Mouse (Mus musculus) c-Kit-positive CD71-positive TER-119-positive erythroid progenitor cells, embryonic 14.5 days (primary cell): Measurements from ENCODE around the gene Polm.
"Not testable (repeated sequence)": the region's sequence is repeated elsewhere in the genome, so short reads cannot be mapped to it uniquely, and the experiment has no call there.

ENCODE experiments used
- DNase-seq: peaks from one replicate; pipeline ENCODE4 v3.0.0-alpha.2; 2013; ENCODE audit warnings: low spot score

Gene Polm

GRCm38 (mm10) chr11:5855481-5855880, 17.7 kb upstream of the Polm start:
- no peak for DNase-seq

- no peak for DNase-seq
Measured at GRCm38 (mm10) chr11:5852314-5852713, 14.5 kb upstream of the Polm start.

- DNase-seq, result no peak
Measured at GRCm38 (mm10) chr11:5851021-5851736, 13.4 kb upstream of the Polm start.

DNA sequence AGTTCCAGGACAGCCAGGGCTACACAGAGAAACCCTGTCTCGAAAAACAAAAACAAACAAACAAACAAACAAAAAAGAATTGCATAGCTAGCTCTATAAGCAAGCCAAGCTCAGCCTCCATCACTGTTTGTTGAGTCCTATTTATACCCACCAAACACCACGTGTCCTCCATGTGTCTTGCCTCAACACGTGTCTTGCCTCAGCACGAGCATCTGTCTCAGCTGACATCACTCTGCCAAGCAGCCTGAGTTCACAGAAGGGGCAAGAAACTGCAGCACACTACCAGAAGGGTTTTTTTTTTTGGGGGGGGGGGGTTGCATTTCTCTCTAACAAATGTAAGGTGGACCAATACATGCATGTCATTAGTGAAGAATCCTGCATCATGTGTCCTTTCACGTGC, 12.6 kb upstream of the Polm start:
- no peak for DNase-seq

DNA sequence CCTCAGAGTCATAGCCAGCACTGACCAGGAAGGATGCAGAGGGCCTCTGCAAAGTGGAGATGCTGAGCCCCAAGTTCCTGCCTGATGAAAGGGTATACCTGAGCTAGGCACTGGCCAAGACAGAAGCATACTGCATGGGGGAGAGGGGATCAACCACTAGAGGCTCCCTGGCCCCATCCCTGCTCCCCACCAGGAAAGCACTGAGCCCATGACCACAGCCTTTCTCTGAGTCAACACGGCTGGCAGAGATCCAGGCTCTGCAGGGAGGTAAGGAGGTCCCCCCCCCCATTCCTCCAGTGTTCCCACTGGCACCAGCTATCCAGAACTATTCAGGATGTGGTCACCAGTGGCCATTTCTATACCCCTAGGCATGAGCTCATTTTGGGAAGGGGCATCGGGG, 11.5 kb upstream of the Polm start:
- no peak for DNase-seq

GRCm38 (mm10) chr11:5848741-5849140, 10.9 kb upstream of the Polm start:
- no peak for DNase-seq

- DNase-seq, result no peak
Measured at GRCm38 (mm10) chr11:5846639-5847345, 9.0 kb upstream of the Polm start.

DNA sequence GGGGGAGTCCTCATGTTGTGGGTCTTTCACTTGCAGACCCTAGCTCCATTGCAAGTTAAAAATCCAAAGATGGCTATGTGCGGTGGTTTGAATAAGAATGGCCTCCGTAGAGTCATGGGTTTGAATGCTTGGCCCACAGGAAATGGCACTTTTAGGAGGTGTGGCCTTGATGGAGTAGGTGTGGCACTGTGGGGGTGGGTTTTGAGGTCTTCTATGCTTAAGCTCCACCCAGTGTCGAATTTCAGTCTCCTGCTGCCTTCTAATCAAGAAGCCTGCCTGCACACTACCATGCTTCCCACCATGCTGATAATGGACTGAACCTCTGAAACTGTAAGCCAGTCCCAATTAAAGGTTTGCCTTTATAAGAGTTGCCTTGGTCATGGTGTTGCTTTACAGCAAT, 5.3 kb upstream of the Polm start:
- no peak for DNase-seq

DNA sequence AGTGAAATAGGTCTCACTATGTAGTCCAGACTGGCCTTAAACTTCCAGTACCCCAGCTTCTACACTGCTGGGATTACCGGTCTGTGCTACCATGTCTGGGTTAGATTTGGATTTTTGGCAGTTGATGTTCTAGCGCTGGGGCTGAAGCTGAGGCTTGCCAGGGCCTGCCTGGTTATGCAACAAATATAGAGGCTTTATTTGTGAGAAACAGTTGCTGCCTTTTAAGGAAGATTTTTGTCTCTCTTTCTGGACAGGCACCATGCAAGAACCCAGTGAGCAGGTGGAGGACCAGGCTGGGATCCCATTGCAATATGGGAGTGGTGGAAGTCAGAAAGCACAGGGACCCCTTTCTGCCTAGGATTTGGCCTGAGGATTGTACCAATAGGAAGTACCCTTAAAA, 3.9 kb upstream of the Polm start:
- no peak for DNase-seq

- no peak for DNase-seq
Measured at GRCm38 (mm10) chr11:5840346-5840745, 2.5 kb upstream of the Polm start.

GRCm38 (mm10) chr11:5836126-5836525, 1.7 kb downstream of the Polm start:
- DNase-seq, result no peak

DNA sequence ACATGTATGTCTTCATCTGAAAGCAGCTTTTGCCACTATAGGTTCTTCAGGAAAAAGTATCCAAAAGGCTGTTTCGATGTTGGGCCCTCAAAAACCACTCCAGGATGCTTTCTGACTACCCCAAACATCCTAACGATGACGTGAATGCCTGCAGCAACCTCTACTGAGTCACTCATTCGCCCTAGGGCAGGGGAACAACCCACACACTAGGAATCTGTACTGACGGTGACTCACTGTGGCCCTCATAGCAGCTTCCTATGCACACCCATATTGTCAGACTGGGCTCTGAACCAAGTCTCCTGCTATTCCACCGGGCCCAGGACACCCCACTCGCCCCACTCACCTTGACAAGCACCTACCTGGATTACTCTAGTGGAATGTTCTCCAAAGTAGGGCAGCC, 2.8 kb downstream of the Polm start:
- DNase-seq, result no peak

DNA sequence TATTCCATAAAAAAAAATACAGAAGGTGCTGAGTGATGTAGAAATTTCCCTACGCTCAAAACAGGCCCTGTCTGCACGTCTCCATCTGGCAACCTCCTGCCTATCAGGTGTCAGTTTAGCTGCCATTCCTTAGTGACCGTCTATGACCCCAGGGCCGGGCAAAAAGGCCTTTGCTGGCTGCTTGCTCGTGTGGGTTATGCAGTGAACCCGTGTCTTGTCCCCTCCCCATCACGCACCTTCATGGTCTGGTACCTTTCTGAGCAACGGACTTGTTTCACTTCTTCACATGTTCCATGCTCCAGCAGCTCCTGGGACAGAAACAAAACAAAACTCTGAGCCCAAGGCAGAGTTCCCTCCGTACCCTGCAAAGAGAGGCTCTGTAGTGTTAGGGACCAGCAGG, 3.3 kb downstream of the Polm start:
- DNase-seq, result no peak

DNA sequence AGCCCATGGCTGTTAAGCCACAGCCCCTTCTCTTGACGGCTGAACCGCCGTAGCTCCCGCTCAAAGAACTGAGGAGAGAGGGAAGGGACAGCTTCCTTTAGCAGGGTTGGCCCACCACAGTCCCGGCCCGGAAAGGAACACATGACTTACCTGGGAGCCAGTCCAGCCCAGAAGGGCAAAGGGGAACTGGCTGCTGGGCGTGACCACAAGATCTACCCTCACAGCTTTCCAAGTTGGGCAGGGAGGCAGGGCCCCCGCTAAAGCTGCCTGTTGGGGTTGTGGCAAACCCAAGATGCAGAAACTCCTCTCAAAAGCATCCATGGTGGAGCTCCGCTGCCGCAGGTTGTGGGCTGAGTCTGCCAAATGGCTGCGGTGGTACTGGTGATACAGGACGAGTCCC, 8.5 kb downstream of the Polm start:
- DNase-seq, result no peak

- no peak for DNase-seq
Measured at GRCm38 (mm10) chr11:5828509-5829191, 9.2 kb downstream of the Polm start.

GRCm38 (mm10) chr11:5827931-5828330, 9.9 kb downstream of the Polm start:
- no peak for DNase-seq

GRCm38 (mm10) chr11:5825432-5825831, 12.4 kb downstream of the Polm start:
- DNase-seq, result no peak

- no peak for DNase-seq
Measured at GRCm38 (mm10) chr11:5819223-5819622, 18.6 kb downstream of the Polm start.

GRCm38 (mm10) chr11:5813381-5813780, 24.4 kb downstream of the Polm start:
- no peak for DNase-seq

DNA sequence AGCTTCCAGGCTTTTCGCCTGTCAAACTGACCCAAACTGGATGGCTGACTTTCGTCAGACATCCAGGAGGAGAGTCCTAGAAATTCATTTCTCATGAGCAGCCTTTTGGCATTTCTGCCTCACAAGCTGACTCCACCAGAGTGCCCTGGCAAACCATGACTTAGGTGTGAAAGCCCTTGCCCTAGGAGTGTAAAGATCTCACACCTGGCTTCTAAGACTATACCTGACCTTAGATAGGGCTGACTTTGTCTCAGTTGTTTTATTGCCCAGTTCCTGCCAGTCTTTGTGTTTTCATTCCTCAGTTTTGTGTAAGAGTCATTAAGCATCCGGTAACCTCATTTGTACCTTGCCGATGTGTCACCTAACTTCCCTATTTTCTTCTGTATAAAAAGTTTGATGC, 28.3 kb downstream of the Polm start:
- DNase-seq, result not testable (repeated sequence)

DNA sequence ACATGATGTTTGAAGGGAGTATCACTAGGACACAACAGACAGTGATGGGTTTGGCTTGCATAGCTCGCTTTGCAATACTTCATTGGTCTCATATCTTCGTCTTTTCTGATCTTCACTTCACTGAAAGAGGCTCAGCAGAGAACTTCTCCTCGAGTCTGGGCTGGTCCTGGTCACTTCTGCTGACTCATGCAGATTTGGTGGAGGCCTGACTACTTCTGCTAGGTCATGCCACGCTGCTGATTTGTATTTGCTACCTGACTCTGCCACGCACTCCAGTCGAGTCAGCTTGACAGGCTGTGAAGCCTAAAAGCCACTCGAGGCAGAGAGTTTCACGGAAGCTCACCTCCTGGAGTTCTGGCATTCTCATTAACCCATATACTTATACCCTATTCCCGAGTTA, 29.9 kb downstream of the Polm start:
- DNase-seq, result no peak

- DNase-seq, result no peak
Measured at GRCm38 (mm10) chr11:5805711-5806110, 32.1 kb downstream of the Polm start.

DNA sequence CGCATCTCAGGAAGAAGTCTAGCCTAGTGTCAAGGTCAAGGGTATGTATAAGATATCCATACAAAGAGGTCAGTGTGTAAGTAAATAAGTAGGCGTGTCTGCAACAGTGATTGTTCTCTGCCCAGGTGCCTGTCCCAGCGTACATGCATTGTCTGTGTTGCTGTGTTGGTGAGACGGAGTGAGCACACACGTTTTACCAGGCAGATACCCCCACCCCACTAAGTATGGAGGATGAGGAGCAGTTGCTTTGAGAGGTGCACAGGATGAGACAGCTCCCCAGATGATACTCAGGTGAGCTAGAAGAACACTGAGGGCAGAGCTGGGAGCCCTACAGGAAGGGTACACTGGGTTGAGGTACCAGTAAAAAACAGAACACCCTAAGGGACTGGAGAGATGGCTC, 33.6 kb downstream of the Polm start:
- DNase-seq, result no peak
